Mouse (Mus musculus): ENCODE data around the gene Cyp2d22.

Cyp2d22 gene

DNA sequence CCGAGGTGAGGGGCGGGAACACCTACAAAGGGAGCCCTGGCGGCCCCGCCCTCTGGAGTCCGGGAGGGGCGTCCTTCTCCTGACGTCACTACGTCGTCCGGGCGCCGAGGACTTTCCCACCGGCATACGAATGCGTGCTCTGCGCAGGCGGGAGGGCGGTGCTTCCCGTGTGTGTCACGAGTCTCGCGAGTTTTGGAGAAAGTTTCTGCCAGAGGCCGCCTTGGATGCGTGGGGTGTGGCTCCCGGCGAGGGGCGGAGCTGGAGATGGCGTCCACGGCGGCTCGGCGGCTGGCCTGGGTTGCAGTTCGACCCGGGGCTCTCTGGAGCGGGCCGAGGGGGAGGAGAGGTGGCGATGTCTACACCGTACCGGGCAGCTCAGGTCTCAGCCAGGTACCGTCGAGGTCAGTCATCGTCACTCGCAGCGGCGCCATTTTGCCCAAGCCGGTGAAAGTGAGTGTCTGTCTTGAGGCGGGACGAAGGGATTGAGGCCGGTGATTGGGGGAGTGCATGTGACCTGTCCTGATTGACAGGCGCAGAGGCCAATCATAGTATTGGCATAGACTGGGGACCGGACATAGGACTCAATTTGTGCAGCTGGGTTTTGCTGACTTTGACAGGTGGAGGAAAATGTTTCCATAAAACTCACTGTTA, 34.1 kb downstream of the Cyp2d22 start:
- peak; percentile 98 for DNase-seq

DNA sequence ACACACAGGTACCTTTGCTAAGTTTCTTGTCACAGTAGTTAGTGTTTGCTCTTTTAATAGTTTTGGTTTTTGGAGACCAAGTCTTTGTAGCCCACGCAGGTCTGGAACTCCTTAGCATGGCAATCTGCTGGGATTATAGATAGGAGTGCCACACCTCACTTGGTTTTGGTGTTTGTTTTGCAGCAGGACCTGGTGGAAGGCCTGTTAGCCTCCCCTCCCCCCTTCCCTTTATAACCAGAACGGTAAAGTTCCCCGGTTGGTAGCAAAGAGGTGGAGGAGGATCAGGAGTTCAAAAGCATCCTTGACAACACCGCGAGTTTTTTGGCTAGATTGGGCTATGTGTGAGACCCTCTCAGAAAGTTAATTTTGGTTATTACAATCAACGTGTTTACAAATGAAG, 35.1 kb downstream of the Cyp2d22 start:
- DNase-seq = no peak

DNA sequence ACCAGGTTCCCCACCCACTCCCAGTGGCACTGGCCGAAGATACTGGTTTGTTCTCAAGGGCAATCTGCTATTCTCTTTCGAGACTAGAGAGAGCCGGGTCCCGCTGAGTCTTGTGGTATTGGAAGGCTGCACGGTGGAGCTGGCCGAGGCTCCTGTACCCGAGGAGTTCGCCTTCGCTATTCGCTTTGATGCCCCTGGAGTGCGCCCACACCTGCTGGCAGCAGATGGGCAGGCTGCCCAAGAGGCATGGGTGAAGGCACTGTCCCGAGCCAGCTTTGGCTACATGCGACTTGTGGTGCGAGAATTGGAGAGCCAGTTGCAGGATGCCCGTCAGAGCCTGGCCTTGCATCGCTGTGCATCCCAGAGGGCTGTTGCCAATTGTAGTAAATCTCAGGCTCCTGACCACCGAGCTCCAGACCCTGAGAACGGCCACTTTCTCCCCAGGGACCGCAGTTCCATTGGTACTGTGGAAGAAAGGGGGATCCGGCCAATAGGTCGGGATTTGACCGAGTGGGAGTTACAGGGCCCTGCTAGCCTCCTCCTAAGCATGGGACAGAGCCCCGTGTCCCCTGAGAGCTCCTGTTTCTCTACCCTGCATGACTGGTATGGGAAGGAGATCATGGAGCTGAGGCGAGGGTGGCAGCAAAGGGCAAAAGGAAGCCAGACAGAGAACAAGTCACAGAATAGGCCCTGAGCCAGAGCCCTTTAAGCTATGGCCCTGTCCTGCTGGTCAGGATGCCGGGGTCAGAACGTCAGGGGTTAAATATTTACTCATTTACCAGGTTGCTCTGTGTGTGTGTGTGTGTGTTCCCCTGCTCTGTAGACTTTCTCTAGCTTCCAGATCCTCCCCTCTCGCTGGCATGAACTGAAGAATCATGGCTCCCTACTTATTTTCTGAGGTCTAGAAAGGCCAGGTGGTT, 36.4 kb downstream of the Cyp2d22 start:
- no peak for DNase-seq

DNA sequence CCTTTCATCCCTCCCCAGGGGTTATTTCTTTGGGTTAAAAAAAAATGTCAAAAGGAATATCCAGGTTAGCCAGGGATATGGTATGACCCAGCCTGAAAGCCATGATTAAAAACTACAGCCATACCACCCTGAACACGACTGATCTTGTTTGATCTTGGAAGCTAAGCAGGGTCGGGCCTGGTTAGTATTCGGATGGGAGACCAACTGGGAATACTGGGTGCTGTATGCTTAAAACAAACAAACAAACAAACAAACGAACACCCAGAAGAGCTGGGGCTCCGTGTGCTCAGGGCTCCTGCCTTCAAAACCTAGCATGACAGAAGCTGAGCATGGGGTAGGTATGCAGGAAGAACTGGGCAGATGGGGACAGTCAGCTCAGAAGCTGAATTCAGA, 37.5 kb downstream of the Cyp2d22 start:
- no peak for DNase-seq

DNA sequence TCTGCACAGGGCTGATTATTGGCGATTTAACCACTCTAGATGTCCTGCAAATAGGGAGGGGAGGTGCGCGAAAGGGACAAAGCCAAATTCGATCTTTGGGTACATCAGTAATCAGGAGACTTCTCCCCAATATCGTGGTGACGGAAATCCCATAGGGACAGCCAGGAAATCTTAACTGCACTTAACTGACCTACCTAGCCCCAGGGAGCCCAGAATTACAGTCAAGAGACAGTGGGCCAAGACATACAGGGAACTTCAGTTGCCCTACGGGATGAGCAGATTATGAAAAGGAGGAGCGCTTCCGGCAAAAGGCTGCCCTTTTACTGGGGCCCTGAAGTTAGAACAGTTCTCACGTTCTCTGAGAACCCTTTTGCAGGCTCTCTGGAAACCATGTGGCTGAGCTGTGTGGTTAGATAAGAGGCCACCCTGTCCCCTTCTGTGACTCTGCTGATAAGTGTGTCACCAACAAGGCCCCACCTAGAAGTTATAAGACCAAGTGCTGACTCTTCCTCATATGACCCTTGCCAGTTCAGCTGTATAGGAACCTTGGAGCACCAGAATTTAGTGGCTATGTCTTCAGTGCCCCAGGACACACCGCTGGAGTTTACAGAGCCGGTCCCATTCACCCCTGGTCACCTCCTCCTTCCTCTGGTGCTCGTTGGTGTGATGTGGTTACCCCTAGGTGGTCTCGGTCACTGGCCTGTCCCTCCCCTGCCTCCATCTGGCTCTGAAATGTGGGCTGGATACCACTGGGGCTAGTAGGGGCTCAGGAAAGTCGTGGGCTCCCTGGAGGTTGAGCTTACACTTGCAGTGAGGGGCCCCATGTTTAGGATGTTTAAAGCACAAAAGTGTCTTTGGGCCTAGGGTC, 38.2 kb downstream of the Cyp2d22 start:
- no peak for DNase-seq

DNA sequence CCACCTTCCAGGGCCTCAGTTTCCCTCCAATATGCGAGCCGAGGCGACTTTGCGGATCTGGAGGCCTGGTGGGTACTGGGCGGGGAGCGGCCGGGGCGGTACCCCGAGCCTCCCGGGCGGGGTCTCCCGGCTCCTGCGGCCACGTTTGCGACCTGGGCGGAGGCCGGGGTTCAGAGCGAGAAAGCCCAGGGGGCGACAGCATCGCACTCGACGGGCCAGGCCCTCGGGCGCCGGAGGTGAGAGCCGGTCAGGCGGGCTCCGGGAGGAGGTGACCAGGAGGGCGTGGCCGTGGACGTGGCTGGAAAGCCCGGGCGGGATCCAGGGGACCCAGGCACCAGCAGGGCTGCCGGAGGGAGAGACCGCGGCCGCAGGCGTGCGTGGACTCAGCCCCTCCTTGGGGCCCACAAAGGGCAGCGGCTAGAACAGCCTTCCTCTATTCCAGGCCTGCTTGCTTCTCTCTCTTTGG, 39.0 kb downstream of the Cyp2d22 start:
- no peak for DNase-seq

DNA sequence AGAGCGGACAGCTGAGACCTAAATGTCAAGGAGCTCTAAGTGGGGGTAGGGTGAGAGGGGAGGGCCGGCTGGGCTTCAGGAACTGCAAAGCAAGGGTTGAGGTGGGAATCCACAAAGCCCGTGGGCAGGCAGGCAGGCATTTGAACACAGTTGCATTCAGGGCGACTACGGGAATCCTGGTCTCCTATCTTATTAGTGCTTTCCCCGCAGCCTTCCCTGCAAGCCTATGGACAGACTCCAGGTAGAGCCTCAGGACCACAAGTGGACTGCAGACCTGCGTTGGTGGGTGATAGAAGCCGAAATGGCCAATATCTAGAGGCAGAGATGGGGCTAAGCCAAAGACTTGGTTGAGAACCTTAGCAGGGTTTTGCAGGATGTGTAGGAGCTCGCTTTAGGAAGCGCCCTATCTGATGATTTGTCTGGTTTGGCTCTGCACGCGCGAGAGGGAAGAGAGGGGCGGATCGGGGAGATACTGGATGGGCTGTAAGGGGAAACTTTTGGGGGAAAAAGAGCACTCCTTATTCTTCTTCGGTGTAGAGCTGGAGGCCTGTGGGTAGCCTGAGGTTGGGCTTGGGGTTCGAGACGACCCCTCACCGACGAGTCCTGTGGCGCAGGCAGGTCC, 39.5 kb downstream of the Cyp2d22 start:
- DNase-seq = no peak

DNA sequence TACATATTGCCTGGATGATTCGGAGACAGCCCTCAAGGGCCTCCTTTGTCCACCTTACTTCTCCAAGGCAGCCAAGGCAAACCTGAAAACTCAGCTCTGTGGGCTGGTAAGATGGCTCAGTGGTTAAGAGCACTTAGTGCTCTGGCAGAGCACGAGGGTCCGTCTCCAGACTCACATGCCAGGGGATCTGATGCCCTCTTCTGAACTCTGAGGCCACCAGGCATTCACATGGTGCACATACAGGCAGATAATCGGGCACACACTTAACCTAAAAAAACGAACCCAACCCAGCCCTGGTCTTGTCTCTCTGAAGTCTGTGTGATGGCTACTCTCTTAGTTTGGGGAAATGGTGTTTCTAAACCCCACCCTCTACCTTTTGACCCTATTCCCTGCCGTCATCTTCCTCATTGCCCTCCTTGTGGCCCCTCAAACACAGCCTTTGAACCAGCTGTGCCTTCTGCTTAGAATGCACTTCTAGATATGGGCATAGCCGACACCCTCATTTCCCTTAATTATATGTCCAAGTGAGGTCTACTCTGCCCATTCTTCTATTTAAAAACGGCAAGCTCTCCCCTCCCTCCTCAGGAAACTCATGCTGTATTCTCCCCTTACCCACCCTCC, 40.3 kb downstream of the Cyp2d22 start:
- no peak for DNase-seq

DNA sequence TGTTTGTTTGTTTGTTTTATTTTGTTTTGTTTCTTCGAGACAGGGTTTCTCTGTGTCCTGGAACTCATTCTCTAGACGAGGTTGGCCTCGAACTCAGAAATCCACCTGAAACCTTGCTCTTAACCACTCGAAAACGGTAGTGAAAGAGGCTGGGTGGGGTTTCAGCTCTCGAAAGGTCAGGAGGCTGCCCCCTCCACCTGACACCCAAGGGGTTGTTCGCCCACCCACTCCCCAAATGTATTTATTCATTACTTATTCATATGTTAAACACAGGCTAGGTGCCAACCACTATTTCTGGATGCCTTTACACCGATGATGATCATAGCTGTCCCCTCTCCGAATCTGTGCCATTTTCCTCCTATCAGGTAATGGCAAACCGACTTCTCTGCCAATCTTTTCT, 40.9 kb downstream of the Cyp2d22 start:
- DNase-seq = no peak

DNA sequence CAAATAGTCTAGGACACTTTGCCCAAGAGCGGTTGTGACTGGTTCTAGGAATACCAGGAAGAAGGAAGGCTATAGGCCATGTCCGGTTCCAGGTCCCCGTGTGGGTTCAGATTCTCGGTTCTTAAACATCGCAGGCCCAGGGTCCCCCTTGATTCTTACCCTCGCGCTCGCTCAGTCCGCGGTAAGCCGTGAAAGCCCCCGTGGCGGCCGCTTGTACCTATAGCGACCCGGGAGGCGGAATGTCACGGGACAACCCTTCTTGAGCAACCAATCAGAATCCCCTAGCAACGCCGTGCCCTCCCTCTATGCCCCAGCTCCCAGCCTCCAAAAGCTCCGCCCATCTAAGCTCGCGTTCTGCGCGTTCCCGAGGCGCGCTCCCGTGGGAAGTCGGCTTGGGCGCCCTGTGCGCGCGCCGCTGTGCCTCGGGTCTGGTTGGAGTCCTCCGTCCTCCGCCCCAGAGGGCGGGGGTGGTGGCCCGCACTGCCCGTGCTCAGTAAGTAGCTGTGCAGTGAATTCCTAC, 41.4 kb downstream of the Cyp2d22 start, which contains the start of the genes Naga, Pheta2 and Smdt1:
Gene Naga (minus strand): TSS at position 333 of the 520 bp plus-strand sequence.
Gene Pheta2 (plus strand): TSS at position 350 of the 520 bp plus-strand sequence.
Gene Smdt1 (plus strand): TSS at position 367 of the 520 bp plus-strand sequence.
- DNase-seq = peak; percentile 96

DNA sequence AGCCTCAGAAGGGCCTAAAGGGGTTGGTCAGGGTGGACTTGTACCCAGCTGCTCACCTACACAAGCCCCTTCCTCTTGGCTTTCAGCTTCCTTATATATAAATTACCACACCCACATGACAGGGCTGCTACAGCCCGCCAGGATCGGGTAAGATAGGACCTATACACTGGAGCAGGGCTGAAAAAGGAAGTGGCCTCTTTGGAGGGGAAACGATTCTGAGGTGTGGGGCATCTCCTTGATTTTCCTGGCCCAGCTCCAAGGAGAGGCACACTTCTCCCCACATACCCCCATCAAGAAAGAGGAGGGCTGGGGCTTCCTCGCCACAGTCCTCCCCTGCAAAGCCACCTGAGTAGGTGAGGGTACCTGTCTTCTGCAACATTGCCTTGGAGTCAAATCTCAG, 42.2 kb downstream of the Cyp2d22 start:
- no peak for DNase-seq

DNA sequence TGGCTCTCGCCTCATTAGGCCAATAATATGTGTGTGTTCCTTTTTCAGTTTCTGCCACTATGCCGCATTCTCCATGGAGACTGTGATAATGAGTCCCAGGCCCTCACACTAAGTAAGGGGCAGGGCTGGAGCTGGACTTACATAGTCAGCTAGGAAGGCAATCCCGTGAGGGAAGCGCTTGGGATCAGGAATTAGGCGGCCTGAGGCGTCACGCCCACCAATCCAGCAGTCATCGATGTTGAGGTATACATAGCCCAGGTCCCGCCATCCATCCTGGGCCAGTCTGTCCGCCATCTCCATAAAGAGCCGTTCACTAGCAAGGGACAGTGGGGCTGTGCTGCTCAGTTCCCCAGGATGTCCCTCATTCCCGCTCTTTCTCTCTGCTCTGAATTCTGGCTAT, 43.4 kb downstream of the Cyp2d22 start:
- no peak for DNase-seq

DNA sequence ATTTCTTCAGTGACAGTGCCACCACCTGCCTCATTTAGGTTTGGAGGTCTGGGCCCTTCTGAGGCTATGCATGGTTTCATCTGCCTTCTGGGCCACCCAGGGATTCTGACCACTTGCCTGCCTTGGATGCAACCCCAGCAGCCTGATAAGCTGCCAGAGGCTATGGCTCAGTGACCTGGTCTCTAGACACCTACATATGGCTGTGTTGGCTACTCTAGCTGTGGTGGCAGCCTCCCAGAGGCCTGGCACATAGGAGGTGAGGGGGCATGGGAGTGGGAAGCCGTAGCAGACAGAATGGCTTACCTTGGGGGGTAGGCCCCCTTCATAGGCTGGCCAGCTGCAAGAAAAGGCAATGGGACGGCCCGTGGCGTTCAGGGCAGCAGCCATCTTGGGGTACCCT, 44.9 kb downstream of the Cyp2d22 start:
- DNase-seq = peak; percentile 47

DNA sequence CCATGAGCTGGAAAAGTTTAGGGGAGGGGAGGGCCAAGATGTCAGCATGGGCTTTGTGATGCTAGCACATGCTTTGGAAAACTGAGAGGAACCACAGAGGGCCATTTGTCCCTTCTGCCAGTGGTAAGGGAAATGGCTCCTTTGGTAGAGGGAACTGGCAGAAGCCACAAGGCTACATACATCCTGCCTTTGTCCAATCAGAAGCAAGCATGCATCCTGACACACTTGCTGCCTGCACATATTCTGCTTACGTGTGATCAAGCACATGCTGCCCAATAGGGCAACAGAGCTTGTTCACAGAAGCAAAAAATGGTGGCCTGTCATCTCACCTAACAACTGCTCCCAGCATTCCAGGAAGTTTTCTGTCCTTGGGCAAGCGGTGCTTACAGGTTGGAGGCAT, 54.7 kb downstream of the Cyp2d22 start:
- no peak for DNase-seq

DNA sequence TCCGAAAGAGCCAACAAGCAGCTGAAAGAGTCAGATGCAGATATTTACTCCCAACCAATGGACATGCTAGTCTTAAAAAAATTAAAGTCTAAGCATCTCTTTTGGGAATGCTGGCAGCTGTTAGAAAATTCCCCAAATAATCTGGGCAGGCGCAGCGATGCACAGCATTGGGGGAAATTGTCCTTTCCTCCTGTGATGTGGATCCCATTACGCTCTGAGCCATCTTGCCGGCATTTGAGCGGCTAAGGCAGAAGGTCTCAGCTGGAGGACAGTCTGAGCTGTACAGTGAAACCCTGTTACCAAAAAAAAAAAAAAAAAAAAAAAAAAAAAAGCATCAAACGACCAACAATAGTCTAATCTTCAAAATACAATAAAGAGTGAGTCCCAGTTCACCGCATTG, 57.9 kb downstream of the Cyp2d22 start:
- no peak for DNase-seq
